Mouse (Mus musculus): ENCODE results near the gene Hist1h4m. TPM values are rescaled to one million over a fixed set of nuclear protein-coding genes. Genes with fewer than 3 reads are reported as not detected.
"Not testable (repeated sequence)": the region's sequence is repeated elsewhere in the genome, so short reads cannot be mapped to it uniquely, and the experiment has no call there.

Hist1h4m gene
- polyA plus RNA-seq, 1 experiment from 2014 or later, result not detected

- Histone ChIP-seq H3K27ac (replicated peaks) (no peak overlapping the region), H3K4me3 (no peak overlapping the region), H3K36me3 (no peaks in the 10 kb centered on the region), H3K9me3 (no peaks in the 10 kb centered on the region), H3K4me2 (replicated peaks) (no peak overlapping the region), H3K9ac (replicated peaks) (no peak overlapping the region), H3K4me1 (no peaks in the 10 kb centered on the region), H3K27me3 (no peaks in the 10 kb centered on the region)
- WGBS, result 80% methylated on average over 3 of the region's 3 CpGs
- ATAC-seq (replicated peaks), result no peak
These were observed 17.0 kb downstream of the Hist1h4m start for GRCm38 (mm10) chr13:21828511-21828910.

- Histone ChIP-seq H3K9ac (replicated peaks) (no peak overlapping the region), H3K27ac (replicated peaks) (no peak overlapping the region), H3K4me2 (replicated peaks) (no peak overlapping the region), H3K36me3 (no peaks in the 10 kb centered on the region), H3K27me3 (no peaks in the 10 kb centered on the region), H3K9me3 (no peaks in the 10 kb centered on the region), H3K4me1 (no peaks in the 10 kb centered on the region), H3K4me3 (no peak overlapping the region)
- ATAC-seq (replicated peaks), result no peak
- WGBS, result 83% methylated on average over 10 of the region's 10 CpGs
These were observed 18.8 kb downstream of the Hist1h4m start for GRCm38 (mm10) chr13:21830344-21830743.

- under 1% methylated on average over 30 of the region's 58 CpGs for WGBS
- H3K36me3 ChIP-seq; H3K27me3 ChIP-seq; H3K4me1 ChIP-seq; H3K9me3 ChIP-seq; H3K9ac ChIP-seq (replicated peaks); H3K27ac ChIP-seq (replicated peaks): not testable (repeated sequence)
- H3K4me3 ChIP-seq, result peak within 1 kb of the TSS; percentile 27
- peak within 1 kb of the TSS; percentile 39 for H3K4me2 ChIP-seq (replicated peaks)
- peak; percentile 87 for ATAC-seq (replicated peaks)
These were observed 20.2 kb downstream of the Hist1h4m start, which contains the start of gene Hist1h4n for GRCm38 (mm10) chr13:21831418-21832394. TSS of gene Hist1h4n (minus strand) at chr13:21832196.

GRCm38 (mm10) chr13:21833461-21833860 is 21.9 kb downstream of the Hist1h4m start, which contains the start of the genes Hist1h2ap and Hist1h2br:
TSS of gene Hist1h2ap (minus strand) at chr13:21833507.
TSS of gene Hist1h2br (plus strand) at chr13:21833743.
- ATAC-seq (replicated peaks), result peak; percentile 97
- WGBS, result no CpG with 5 or more reads among the region's 24 CpGs
- not testable (repeated sequence) for H3K36me3 ChIP-seq; H3K9ac ChIP-seq (replicated peaks); H3K4me3 ChIP-seq; H3K9me3 ChIP-seq; H3K4me2 ChIP-seq (replicated peaks); H3K27me3 ChIP-seq; H3K27ac ChIP-seq (replicated peaks); H3K4me1 ChIP-seq

GRCm38 (mm10) chr13:21840508-21840907 is 29.0 kb downstream of the Hist1h4m start:
- H3K4me2 ChIP-seq (replicated peaks); H3K36me3 ChIP-seq; H3K27ac ChIP-seq (replicated peaks); H3K4me3 ChIP-seq; H3K9me3 ChIP-seq; H3K4me1 ChIP-seq; H3K9ac ChIP-seq (replicated peaks); H3K27me3 ChIP-seq: not testable (repeated sequence)
- peak; percentile 78 for ATAC-seq (replicated peaks)
- no CpG with 5 or more reads among the region's 4 CpGs for WGBS

GRCm38 (mm10) chr13:21846356-21846755 is 34.8 kb downstream of the Hist1h4m start:
- not testable (repeated sequence) for H3K36me3 ChIP-seq; ATAC-seq (replicated peaks); H3K4me1 ChIP-seq

GRCm38 (mm10) chr13:21847883-21848282 is 36.3 kb downstream of the Hist1h4m start:
- H3K4me1 ChIP-seq, result no peaks in the 10 kb centered on the region
- no peak overlapping the region for H3K9ac ChIP-seq (replicated peaks)
- no peak overlapping the region for H3K4me2 ChIP-seq (replicated peaks)
- WGBS, result 25% methylated on average over 8 of the region's 8 CpGs
- ATAC-seq (replicated peaks), result no peak
- H3K27me3 ChIP-seq, result no peaks in the 10 kb centered on the region
- no peak overlapping the region for H3K4me3 ChIP-seq
- no peaks in the 10 kb centered on the region for H3K36me3 ChIP-seq
- H3K27ac ChIP-seq (replicated peaks), result no peak overlapping the region
- H3K9me3 ChIP-seq, result no peaks in the 10 kb centered on the region

More at GRCm38 (mm10) chr13:21846356-21846755, 34.8 kb downstream of the Hist1h4m start:
- H3K27ac ChIP-seq (replicated peaks); H3K4me2 ChIP-seq (replicated peaks); H3K9ac ChIP-seq (replicated peaks); H3K4me3 ChIP-seq; H3K27me3 ChIP-seq; H3K9me3 ChIP-seq: not testable (repeated sequence)

- WGBS, result 25% methylated on average over 1 of the region's 1 CpGs
These were observed 39.1 kb downstream of the Hist1h4m start for GRCm38 (mm10) chr13:21850696-21851095.

GRCm38 (mm10) chr13:21852215-21852945 is 40.8 kb downstream of the Hist1h4m start:
- Histone ChIP-seq H3K36me3 (no peaks in the 10 kb centered on the region), H3K9ac (replicated peaks) (no peak overlapping the region), H3K4me2 (replicated peaks) (no peak overlapping the region), H3K27me3 (no peaks in the 10 kb centered on the region), H3K27ac (replicated peaks) (no peak overlapping the region), H3K4me3 (no peak overlapping the region), H3K9me3 (no peaks in the 10 kb centered on the region), H3K4me1 (0 out of 2 replicates have a peak, but pooled peaks cover 5% of the 10 kb centered on the region)
- 75% methylated on average over 3 of the region's 3 CpGs for WGBS
- no peak for ATAC-seq (replicated peaks)

More at GRCm38 (mm10) chr13:21850696-21851095, 39.1 kb downstream of the Hist1h4m start:
- not testable (repeated sequence) for H3K9ac ChIP-seq (replicated peaks); H3K27ac ChIP-seq (replicated peaks); ATAC-seq (replicated peaks); H3K4me3 ChIP-seq; H3K4me2 ChIP-seq (replicated peaks); H3K9me3 ChIP-seq; H3K27me3 ChIP-seq; H3K36me3 ChIP-seq; H3K4me1 ChIP-seq

GRCm38 (mm10) chr13:21855146-21855545 is 43.6 kb downstream of the Hist1h4m start:
- Histone ChIP-seq H3K27ac (replicated peaks) (no peak overlapping the region), H3K27me3 (no peaks in the 10 kb centered on the region), H3K9me3 (no peaks in the 10 kb centered on the region), H3K9ac (replicated peaks) (no peak overlapping the region), H3K4me2 (replicated peaks) (peak overlapping the region; percentile 41), H3K4me1 (0 out of 2 replicates have a peak, but pooled peaks cover 5% of the 10 kb centered on the region), H3K36me3 (no peaks in the 10 kb centered on the region), H3K4me3 (peak overlapping the region; percentile 42)
- peak; percentile 68; the same call in 1 of the 2 replicates for ATAC-seq (replicated peaks)
- 1% methylated on average over 11 of the region's 11 CpGs for WGBS

GRCm38 (mm10) chr13:21855698-21856162 is 44.2 kb downstream of the Hist1h4m start:
- WGBS, result 1% methylated on average over 15 of the region's 15 CpGs
- 0 out of 2 replicates have a peak, but pooled peaks have one; percentile 57 for ATAC-seq (replicated peaks)
- Histone ChIP-seq H3K27me3 (no peaks in the 10 kb centered on the region), H3K27ac (replicated peaks) (no peak overlapping the region), H3K9ac (replicated peaks) (0 out of 2 replicates have a peak overlapping the region, but pooled peaks have one; percentile 34), H3K36me3 (no peaks in the 10 kb centered on the region), H3K9me3 (no peaks in the 10 kb centered on the region), H3K4me3 (peak overlapping the region; percentile 42), H3K4me2 (replicated peaks) (peak overlapping the region; percentile 41), H3K4me1 (0 out of 2 replicates have a peak, but pooled peaks cover 5% of the 10 kb centered on the region)

GRCm38 (mm10) chr13:21861608-21862007 is 50.1 kb downstream of the Hist1h4m start:
- Histone ChIP-seq H3K27me3 (no peaks in the 10 kb centered on the region), H3K27ac (replicated peaks) (no peak overlapping the region), H3K4me2 (replicated peaks) (no peak overlapping the region), H3K9me3 (no peaks in the 10 kb centered on the region), H3K4me1 (no peaks in the 10 kb centered on the region), H3K36me3 (no peaks in the 10 kb centered on the region), H3K9ac (replicated peaks) (no peak overlapping the region), H3K4me3 (no peak overlapping the region)
- ATAC-seq (replicated peaks), result no peak
- WGBS, result 8% methylated on average over 5 of the region's 5 CpGs

Data from forebrain, embryonic 15.5 days (tissue).